Mouse (Mus musculus) embryonic stem cell, embryonic (primary cell): ENCODE results near the gene Dcp1a.

Experiments used
- CTCF ChIA-PET, 4 experiments: fragments of 300-600 bp in 2 of 4; fragments of 350-600 bp in 2 of 4; sonication (Branson Sonifier 250); formaldehyde crosslinking; loops; one replicate each; lab custom pipeline; 2022; ENCODE audit warnings: inconsistent platforms in 2 of 4; lab: Charles Lee
- POLR2A ChIA-PET, 4 experiments: fragments of 300-600 bp in 2 of 4; fragments of 350-600 bp in 2 of 4; sonication (Branson Sonifier 250); formaldehyde crosslinking; loops; one replicate each; lab custom pipeline; 2022; ENCODE audit warnings: antibody characterized with exemption in 4 of 4, inconsistent platforms in 1 of 4; lab: Charles Lee

The Dcp1a gene

DNA sequence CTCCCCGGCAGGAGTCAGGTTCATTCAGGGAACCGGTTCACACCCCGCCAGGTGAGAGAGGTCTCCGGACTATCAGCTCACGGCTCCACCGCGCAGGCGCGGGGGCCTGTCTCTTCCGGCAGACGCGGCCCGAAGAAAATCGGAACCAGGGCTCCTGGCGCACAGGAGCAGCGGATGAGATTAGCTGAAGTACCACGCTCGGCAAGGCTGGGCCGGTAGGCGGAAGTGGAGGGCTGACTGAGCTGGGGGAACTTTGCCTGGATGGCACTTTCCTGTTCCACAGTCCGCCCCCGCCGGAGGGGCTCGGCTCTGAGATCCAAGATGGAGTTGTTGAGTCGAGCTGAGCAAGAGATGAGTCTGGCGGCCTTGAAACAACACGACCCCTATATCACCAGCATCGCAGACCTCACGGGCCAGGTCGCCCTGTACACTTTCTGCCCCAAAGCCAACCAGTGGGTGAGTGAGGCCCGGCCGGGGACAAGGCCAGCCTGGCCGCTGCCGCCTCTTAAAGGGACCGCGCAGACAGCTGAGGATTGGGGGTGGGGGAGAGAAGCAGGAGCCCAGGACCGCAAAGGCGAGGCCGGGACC lies at the start of gene Dcp1a:
TSS of gene Dcp1a (plus strand) at position 175 of the 588 bp plus-strand sequence.
- ChIA-PET CTCF (interaction anchor here in 3 of 4 experiments (0.6 to 1.5 kb wide), 6 partner anchors 19 to 466 kb away, joined by 3 to 5 read pairs (median 4); no protein-coding TSS in a partner anchor), POLR2A (interaction anchor here (0.6 to 4.4 kb wide), 67 partner anchors 8 to 771 kb away, joined by 3 to 34 read pairs (median 4); partner anchors contain the start of genes Prkcd (in 2 of the 4), Rft1 (in 2 of the 4), Actr8 (in 1 of the 4) and Bap1 (in 1 of the 4))

DNA sequence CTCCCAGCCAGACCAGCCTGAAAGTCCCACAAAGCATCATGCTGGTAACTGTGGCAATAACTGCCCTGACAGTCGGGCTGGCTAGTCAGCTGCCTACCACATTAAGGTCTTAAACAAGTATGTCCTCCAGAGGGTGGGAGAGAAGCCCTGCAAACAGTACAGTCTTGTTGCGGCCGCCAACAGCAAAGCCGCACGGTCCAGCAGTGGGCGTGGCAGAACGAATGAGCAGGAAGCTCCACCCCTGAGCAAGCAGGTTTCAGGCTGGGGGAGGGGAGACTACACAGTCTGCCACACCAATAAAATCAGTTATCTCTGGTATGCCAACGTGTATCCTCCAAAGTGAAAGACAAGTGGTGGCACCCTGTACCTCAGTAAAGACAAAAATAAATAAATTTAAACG lies 49.7 kb upstream of the Dcp1a start:
- CTCF ChIA-PET: interaction anchor here in 1 of 4 experiments (0.6 kb wide), 1 partner anchor 257 kb away, joined by 7 read pairs; no protein-coding TSS in a partner anchor
- POLR2A ChIA-PET: interaction anchor here in 2 of 4 experiments (0.6 to 1.8 kb wide), 2 partner anchors 50 to 462 kb away, joined by 3 to 4 read pairs; partner anchors contain the start of genes Dcp1a (in 1 of the 2) and Selenok (in 1 of the 2)

DNA sequence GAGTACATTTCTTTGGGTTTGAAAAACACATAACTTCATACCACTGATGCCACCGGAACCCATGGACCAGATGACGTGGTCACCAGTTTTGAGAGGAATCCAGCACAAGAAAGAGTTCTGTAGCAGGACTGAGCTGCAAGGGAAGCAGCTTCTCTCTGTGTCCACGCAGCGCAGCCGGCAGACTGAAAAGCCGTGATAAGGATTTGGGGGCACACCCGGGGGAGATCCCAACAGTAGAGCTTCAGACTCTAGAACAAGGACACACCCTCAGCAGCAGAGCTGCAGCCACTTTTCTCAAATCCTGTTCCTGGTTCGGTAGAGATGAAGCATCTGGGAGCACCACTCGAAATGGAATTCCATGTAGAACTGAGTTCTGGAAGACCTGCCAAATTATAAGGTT lies 49.3 kb upstream of the Dcp1a start:
- ChIA-PET CTCF (no interaction called here), POLR2A (interaction anchor here in 1 of 4 experiments (1.8 kb wide), 1 partner anchor 49 kb away, joined by 4 read pairs; the partner anchor contains the start of gene Dcp1a)

DNA sequence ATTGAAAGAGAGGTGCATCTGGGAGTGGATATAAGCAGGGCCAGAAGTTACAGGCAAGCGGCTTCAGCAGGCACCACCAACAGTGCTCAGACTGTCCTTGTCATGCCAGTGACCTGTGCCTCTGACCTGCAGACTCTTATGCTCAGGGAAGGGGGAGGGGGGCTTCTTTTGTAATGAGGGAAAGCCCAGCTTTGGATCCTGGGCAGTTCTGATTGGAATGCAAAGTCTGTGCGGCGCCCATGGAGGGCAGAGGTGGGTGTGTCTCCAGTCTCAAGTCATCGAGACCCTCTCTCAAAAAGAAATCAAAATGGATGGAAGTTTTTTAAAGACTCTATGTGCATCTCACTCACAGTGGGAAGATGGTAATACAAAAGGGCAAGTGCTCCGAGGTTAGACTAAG lies 48.9 kb upstream of the Dcp1a start:
- CTCF ChIA-PET: no interaction called here

DNA sequence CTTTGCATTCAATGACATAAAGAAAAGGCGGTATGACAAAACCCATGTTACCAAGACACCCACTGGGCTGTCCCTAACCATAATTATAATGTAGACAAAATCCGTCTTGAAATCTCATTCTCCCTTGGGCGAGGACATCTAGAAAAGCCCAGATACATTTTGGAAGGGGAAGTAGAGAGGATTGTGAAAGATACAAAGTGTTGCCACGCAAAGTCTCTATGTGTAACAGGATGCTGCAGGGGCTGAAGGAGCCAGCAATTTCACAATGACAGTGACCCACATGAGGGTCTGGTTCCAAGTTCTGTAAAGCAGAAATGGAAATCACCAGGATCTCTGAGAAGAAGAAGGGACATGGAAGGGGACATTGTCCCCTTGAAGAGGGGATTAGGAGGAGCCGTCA lies 44.0 kb upstream of the Dcp1a start:
- CTCF ChIA-PET: no interaction called here
- POLR2A ChIA-PET: no interaction called here

More for the DNA sequence above, 48.9 kb upstream of the Dcp1a start:
- POLR2A ChIA-PET: interaction anchor here in 1 of 4 experiments (1.8 kb wide), 1 partner anchor 49 kb away, joined by 4 read pairs; the partner anchor contains the start of gene Dcp1a

DNA sequence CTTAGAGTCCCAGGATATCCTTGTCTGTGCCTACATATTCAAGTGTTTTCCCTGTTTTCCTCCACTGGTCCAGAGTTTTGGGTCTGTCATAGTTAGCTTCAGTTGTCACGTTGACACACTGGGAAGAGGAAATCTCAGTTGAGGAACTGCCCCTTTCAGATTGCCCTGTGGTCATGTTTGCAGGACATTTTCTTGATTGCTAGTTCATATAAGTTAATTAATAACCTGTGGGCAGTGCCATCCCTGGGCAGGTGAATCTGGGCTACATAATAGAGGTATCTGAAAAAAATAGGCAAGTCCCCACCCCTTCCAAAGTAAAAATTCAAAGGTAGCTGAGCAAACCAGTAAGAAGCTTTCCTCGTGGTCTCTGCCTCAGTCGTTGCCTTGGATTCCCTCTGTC lies 39.4 kb upstream of the Dcp1a start:
- CTCF ChIA-PET: no interaction called here
- POLR2A ChIA-PET: interaction anchor here in 1 of 4 experiments (0.6 kb wide), 1 partner anchor 109 kb away, joined by 3 read pairs; no protein-coding TSS in a partner anchor

DNA sequence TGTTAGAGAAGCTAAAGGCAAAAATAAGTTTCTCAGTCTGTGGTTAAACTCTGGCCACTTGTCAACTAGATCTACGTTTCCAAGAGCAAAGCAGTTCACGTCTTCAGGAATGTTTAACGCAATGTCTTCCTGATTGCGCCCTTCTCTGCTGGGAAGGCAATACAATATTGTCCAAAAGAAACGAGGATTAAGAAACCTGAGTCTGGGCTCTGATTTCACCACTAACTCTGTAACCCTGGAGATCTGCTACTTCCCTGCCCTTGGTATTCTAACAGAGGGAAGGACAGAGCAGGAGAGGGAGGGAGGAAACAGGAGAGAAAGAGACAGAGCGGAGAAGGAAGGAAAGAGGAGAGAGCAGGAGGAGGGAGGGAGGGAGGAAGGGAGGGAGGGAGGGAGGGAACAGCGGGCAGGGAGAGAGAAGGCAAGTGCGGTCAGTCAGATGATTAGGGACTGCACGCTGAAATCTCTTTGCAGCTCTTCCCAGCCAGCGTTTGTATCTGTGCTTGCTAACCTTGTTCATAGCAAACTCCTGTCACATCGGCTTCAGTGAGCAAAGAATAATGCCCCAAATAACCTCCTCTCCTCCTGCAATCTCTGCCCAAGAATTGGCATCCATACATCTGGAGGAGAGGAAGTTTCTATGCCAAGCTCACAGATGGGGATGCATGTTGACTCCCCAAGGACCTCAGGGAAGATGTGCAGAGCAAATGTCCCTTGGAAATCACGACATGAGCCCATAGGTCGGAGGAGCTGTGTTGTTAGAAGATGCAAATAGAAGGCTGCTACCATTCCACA lies 23.3 kb upstream of the Dcp1a start:
- POLR2A ChIA-PET: interaction anchor here in 1 of 4 experiments (1.0 kb wide), 1 partner anchor 17 kb away, joined by 3 read pairs; no protein-coding TSS in a partner anchor
- CTCF ChIA-PET: interaction anchor here in 1 of 4 experiments (1.0 kb wide), 1 partner anchor 107 kb away, joined by 3 read pairs; no protein-coding TSS in a partner anchor

DNA sequence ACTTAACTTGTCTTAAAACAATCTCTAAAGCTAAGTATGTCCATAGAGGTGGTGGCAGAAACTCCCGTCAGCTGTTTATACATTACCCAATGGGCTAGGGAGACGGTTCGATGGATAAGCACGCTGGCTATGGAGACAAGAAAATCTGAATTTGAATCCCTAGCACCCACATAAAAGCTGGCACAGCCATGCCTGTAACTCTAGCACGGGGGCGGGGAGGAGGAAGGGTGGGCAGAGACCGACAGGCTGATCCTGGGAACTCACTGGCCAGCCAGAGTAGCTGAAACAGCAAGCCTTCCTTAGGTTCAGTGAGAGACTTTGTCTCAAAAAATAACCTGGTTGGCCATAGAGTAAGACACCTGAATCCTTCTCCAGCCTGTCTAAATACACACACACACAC lies 21.9 kb upstream of the Dcp1a start:
- ChIA-PET CTCF (interaction anchor here in 2 of 4 experiments (1.2 to 3.6 kb wide), 2 partner anchors 274 to 320 kb away, joined by 3 to 26 read pairs; no protein-coding TSS in a partner anchor), POLR2A (no interaction called here)

DNA sequence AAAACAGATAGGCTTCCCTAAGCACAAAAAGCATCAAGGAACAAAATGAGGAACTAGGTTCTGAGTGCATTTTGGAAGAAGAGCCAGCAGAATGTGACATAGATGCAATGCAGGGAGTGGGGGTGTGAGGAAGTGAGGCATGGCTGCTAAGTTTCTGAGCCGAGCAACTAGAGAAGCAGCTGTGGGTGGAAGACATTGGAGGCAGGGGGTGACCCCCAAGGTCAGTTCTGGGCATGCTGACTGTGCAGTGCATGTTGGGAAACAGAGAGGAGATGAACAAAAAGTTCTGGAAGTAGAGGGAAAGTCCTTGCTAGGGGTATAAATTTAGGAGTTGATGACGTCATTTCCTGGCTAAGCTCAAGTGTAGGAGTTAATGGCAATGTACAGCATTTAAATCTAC lies 21.4 kb upstream of the Dcp1a start:
- CTCF ChIA-PET: interaction anchor here in 2 of 4 experiments (1.2 to 3.6 kb wide), 3 partner anchors 275 to 321 kb away, joined by 3 to 26 read pairs (median 4); no protein-coding TSS in a partner anchor
- POLR2A ChIA-PET: interaction anchor here in 1 of 4 experiments (0.7 kb wide), 1 partner anchor 319 kb away, joined by 3 read pairs; no protein-coding TSS in a partner anchor

DNA sequence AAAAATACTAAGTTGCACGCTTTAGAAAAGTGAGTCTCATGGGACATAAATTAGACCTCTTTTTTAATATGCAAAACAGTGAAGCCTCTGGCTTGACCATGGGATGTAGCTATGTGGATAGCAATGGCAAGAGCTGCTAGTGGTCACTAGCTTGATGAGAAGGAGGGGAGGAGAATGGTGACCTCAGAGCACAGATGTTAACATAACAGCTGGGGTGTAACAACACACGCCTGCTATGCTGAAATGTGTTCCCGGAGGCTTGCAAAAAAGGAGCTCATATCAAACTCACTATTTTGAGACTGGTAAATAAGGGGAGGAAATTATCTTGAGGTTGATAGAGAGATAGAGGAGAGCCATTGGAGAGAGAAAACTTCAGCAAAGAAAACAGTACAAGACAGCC lies 20.5 kb upstream of the Dcp1a start:
- CTCF ChIA-PET: interaction anchor here (0.6 to 3.6 kb wide), 9 partner anchors 76 to 407 kb away, joined by 3 to 26 read pairs (median 5); no protein-coding TSS in a partner anchor
- POLR2A ChIA-PET: interaction anchor here in 1 of 4 experiments (2.0 kb wide), 1 partner anchor 54 kb away, joined by 4 read pairs; no protein-coding TSS in a partner anchor

DNA sequence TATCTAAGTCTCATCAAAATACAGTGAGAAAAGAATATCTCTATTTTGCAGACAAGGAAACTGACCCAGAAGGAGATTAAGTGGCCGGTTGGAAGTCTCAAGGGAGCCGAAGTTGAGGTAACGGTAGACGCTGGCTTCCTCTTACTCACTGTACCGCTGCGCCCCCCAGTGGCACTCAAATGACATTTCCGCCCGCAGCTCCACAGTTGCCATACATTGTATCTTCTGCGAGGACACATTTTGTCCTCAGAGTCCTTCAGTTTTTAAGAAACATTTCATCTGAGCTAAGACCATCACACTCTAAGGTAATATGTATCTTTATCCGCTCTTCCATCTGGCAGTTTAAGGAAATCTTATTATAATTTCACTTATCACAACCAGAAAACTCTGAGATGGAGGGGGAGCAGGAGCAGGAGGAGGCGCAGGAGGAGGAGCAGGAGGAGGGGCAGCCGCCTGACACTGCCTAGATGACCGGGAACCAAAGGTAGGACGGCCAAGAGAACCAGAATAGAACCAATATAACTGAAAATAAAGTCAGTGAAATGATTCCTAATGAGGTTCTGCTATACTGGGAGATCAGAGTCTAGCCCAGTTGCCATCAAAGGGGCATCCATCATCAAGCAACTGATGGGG lies 19.3 kb upstream of the Dcp1a start:
- ChIA-PET CTCF (interaction anchor here (0.6 to 3.6 kb wide), 15 partner anchors 8 to 484 kb away, joined by 3 to 26 read pairs (median 4); partner anchors contain the start of gene Dcp1a (in 1 of the 4)), POLR2A (interaction anchor here in 2 of 4 experiments (0.6 to 2.0 kb wide), 3 partner anchors 19 to 52 kb away, joined by 4 to 5 read pairs (median 5); partner anchors contain the start of gene Dcp1a (in 2 of the 2))

DNA sequence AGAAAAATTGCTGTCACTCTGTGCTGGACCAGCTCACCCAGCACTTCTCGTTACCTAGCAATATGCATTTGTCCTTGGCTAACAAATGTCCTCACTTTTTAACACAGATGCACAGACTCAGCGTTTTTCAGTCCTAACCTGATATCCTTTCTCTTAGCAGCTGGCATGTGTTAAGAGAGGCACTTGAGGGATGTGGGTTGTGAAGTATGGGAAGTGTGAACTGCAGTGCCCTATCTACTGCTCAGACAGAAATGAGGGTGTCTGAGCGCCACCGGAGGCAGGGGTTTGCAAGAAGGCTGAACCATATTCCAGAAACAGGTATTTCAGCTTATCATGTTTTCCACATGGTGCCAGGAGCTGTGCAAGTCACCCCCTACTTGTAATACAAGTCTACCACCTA lies 16.0 kb upstream of the Dcp1a start:
- CTCF ChIA-PET: no interaction called here

DNA sequence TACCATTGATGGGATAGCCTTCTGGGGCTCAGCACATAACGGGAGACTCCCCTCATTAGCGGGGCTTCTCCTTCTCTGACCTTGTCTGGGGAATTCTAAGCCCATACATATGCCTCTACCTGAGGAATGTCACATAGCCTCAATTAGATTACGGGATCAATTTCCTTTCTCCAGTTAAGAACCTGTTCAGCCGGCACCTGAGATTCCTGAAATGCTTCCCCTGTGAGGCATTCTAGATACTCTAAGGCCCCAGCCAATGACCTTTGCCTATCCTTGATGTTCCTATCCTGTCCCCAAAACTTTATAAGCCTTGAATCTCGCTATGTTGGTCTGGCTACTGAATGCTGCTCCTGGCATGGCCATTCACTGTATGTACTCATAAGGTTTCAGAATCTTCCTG lies 5.7 kb upstream of the Dcp1a start:
- ChIA-PET POLR2A (interaction anchor here in 1 of 4 experiments (1.4 kb wide), 1 partner anchor 18 kb away, joined by 3 read pairs; no protein-coding TSS in a partner anchor), CTCF (no interaction called here)

More for the DNA sequence above, 16.0 kb upstream of the Dcp1a start:
- POLR2A ChIA-PET: interaction anchor here in 3 of 4 experiments (0.6 to 1.8 kb wide), 3 partner anchors 16 to 48 kb away, joined by 3 to 12 read pairs (median 8); partner anchors contain the start of gene Dcp1a (in 2 of the 3)

DNA sequence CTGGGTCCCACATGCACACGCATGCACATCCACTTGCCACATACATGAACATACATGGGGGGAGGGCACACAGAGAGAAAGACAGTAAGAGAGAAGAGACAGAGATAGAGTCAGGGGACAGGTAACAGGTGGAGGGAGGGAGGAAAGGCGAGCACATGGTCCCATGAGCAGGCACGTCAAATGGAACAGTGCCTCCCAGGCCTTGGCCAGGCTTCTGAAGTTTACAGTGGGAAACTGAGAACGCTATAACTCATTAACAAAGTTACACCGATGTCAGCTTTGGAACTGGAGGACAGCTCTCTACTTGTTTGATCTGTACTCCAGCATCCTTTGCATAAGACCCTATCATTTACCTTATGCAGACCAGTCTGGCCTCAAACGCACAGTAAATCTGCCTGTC lies 4.9 kb upstream of the Dcp1a start:
- ChIA-PET CTCF (no interaction called here), POLR2A (no interaction called here)

DNA sequence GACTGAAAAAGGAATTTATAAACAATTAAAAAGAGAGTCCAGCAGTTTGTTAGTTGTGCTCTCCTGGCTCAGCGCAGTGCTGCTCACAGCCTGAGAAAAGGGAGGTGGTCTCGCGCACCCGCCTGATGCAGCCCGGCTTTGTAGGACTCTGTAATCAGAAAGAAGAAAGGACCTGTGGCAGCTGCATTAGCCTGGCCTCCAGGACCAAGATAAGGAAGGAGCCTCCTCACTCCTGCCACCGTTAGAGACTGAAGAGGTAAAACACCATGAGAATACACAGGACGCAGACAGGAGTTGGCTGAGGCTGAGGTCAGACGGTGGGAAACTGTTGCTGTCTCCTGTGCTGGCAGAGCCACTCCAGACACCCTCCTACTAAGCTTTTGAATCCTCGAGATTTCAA lies 12.0 kb downstream of the Dcp1a start, which contains the start of gene Cacna1d:
TSS of gene Cacna1d (minus strand) at position 114 of the 400 bp plus-strand sequence.
- CTCF ChIA-PET: no interaction called here

DNA sequence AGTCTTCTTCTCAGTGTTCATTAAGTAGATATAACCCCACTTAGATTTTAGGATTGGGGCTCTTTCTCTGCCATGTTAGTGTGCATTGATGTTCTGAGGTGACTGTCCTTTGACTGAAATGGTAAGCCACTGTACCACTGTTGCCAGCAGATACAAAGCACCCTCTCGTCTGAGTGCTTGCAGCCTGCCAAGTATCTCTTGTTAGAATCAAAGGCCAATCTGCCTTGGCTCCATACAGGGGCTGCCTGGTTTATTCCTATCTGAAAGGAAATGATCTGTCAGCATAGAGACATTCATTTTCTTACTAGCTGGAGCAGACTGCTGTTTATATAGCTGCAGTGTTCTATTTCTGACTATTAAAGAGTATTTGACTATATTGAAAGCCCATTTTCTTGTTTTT lies 13.9 kb downstream of the Dcp1a start:
- POLR2A ChIA-PET: interaction anchor here in 2 of 4 experiments (0.8 to 4.7 kb wide), 4 partner anchors 13 to 60 kb away, joined by 3 to 18 read pairs (median 4); partner anchors contain the start of gene Dcp1a (in 1 of the 2)
- CTCF ChIA-PET: interaction anchor here in 1 of 4 experiments (1.0 kb wide), 1 partner anchor 302 kb away, joined by 3 read pairs; no protein-coding TSS in a partner anchor

More for the DNA sequence above, 12.0 kb downstream of the Dcp1a start, which contains the start of gene Cacna1d:
- POLR2A ChIA-PET: interaction anchor here in 2 of 4 experiments (1.1 to 4.7 kb wide), 2 partner anchors 10 to 11 kb away, joined by 3 to 18 read pairs; partner anchors contain the start of gene Dcp1a (in 1 of the 2)

DNA sequence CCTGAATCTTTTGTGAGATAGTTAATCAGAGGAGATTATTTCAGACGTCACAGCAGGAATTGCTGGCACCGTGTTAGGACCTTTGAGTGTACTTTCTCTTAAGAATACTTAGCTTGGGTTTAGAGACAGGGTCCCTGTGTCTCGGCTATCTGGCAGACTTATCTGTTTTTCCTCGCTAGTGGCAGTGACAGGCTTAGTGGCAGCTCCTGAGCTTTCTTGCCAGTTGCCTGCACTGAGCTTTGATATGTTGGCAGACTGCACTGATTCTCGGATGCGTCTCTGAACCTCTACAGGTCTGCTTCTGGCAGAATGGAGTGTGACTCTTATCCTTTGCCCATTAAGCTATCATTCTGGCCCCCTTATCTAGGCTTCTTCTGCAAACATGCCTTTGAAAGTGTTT lies 15.7 kb downstream of the Dcp1a start:
- ChIA-PET CTCF (no interaction called here), POLR2A (interaction anchor here in 2 of 4 experiments (1.2 to 4.7 kb wide), 8 partner anchors 15 to 84 kb away, joined by 3 to 18 read pairs (median 4); partner anchors contain the start of gene Dcp1a (in 2 of the 2))
